Mouse (Mus musculus): ENCODE data around the gene M6pr.
A peak's percentile ranks its signal among the peaks of the same experiment; 100 is the strongest.

M6pr gene

DNA sequence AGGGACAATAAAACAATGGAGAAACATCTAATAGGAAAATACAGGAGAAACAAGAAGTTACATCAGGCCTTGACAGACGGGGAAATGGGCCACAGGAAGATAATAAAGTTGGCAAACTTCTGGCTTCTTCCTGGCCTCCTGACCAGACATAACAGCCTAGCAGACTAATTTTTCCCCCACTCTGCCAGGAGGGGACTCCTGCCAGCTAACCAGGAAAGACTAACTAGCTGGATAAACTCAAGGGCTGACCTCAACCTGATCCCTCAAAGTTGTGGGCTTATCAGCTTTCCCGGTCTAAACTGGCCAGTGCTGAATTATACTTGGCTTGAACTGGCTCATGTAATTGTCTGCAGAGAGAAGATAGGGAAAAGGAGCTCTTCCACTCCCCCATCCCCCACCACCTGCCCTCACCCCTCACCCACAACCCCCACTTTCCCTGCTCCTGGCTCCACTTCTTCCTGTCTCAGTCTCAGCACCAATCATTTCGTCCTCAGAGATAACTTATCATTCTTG is 8.8 kb upstream of the M6pr start:
- no peak for DNase-seq

DNA sequence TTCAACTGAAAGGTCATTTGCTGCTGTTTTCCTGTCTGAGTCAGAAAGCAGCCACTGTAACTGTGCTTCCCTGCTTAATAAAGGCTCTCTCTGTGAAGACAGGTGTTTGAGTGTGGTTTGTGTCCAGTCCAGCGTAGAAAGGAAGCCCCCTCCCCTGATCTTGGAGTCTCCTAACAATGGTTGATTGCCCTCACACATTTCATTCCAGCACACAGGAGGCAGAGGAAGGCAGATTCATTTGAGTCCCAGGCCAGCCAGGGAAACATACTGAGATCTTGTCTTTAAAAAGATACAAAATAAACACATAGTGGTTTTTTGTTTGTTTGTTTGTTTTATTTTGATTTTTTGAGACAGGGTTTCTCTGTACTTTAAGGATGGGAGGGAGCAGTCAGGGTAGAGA is 6.4 kb upstream of the M6pr start:
- DNase-seq, result no peak

DNA sequence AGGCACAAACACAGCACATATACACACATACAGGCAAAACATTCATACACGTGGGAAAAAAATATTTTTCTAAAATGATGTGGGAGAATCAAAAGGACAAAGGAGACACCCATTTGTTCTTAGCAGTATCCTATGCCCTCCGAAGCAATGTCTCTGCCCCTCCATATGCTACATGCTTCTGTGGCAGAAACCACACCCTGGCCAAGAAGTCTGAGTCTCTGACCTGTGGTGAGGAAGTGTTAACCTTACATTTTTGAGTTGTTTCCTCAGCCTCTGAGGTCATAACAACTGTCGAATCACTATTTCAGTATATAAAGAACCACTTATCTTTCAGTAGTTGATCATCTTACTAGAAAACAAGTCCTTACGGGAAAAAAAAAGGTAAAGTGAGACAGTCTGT is 5.9 kb upstream of the M6pr start:
- no peak for DNase-seq

DNA sequence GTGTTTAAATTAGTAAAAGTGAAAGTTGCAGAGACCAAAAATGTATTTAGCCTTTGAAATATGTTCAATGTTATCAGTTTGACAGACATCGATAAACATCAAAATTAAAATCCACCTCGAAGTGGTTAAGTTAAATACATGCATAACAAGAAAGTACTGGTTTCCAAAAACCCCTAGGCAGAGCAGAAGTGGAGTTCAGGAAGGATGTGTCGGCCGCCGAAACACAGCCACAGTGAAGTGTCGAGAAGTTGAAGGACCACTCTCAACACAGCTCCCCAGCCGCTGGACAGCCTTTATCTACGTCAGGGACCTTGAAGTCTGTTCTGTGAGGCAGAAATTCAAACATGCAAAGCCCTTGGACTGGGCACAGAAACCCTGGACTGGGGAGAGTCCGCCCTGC is 5.0 kb upstream of the M6pr start:
- no peak for DNase-seq

DNA sequence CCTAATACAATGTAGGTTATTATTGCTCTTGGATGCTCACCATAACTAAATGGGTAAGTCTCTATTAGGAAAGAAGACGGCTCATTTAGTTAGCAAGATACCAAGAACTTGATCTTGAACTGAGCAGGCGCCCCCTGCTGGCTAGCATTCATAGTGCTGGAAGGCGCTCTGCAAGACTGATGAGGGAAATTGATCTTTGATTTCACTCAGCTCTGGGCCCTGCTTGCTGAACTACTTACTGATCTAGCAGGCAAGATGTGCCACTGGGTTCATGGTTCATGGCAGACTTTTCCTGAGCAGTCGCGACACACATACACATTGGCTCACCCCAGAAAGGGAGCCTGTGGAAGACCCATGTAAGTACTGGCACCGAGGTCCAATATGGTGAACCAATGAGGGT is 4.2 kb upstream of the M6pr start:
- DNase-seq, result peak; percentile 80

DNA sequence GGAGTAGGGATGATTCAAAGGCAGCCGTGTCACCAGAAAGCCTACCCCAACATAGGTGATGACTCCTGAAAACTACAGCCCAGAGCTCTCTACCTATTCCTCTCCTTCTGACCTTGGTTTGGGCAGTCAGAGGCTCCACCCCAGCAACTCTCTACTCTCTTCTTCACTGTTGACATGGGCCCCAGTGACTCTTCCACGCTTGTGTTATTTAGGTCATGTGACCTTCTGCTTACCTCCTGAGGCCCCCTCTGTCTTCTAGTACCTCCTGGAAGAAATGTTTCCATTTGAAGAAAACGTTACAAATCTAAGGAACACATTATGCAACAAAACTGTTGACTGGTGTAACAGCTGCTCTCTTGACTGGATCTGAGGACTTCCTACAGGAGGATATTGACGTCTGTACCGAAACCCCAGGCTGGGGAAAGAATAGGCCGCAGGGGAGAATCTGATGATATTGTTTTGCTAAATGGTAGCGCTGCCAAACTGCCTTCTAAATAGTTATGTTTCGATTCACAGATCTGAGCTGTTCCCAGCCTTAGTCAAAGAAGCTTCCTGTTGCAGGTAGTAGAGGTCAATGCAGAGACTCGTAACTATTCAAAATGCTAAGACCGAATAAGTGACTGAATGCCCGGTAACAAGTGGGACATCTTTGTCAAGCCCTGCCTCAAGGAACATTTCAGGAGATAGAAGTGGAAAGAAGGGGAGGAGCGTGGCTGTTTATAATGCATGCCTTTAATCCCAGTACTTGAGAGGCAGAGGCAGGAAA is 3.5 kb upstream of the M6pr start:
- DNase-seq, result no peak

DNA sequence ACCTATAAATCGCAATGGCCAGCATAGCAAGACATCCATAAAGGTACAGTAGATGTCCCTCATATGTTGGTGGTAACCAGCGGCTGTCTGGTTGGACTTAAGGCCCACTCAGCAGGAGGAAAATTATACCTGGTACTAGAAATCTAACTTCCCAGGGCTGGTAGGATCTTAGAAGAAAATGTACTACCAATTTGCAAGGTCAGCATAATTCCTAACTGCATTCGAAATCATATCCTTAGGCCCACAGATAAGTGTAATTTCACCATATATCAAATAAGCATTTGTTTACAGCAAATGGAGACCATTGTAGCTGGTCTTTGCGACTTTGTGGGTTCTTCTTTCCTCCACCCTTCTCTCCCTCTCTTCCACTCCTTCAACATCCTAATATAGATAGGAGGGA is 1.8 kb upstream of the M6pr start:
- DNase-seq, result no peak

DNA sequence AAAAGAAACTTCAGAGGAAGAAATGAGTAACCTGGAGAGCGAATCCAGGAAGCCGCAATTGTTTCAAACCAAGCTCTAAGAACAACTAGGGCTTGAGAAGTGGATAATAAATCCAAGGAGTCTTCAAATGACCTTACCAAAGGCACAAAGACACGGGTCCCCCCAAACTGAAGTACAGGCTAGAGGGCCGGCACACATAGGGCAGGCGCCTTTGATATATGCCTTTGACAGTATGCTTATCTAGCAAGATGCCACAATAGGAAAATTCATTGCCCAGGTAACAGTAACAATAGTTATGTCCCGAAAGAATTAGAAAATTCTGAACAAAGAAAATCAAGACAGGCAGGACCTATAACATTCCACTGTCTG is 400 bp upstream of the M6pr start:
- no peak for DNase-seq

DNA sequence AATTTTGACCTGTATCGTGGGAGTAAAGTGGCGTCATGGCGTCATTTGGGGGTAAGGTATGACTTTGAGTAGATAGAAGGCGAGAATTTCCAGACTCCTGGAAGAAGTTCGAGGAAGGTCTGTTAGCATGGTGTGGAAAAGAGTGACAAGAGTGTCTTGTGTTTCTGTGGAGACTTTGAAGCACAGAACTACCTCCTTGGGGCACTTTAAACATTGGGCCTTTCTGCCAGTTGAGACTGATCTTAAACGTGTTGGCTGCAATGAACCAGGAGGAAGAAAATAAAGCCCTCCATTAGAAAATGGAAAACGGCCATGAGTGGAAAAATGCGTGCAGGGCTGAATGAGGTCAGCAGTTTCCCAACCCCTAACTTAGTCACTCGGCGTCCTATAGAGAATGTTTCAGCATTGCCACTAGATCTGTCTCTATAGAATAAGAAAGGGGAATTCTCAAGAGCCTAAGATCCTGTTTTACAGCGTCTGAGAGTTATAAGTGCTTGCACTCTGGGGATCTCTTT is 983 bp downstream of the M6pr start:
- DNase-seq, result no peak

DNA sequence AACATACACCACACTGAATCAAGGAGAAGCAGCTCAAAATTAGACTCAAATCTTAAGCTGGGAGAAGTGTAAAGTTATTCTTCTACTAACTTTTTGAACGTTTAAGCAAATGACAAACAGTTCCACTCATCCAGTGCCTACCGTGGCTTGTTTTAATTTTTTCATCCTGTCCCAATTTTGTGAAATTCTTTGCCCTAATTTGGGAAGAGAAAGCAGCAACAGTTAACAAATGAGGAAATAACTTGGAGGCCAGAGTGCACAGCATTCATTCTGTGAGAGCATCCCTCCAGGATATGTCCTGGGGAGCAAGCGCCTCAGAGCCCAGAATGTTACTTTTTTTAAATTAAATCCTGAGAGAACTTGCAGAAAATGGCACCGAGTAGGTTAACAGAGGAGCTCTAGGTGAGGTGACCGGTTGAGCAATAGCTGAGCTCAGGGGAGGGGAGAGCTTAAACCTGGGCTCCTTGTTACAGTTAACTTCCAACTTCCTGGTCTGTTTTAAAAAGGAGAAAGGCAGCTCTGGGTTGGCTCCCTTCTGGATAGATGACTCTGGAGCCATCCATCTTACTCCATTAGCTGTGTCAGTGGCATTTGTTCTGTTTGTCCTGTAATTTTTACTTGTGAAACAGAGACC is 1.8 kb downstream of the M6pr start:
- DNase-seq, result no peak

DNA sequence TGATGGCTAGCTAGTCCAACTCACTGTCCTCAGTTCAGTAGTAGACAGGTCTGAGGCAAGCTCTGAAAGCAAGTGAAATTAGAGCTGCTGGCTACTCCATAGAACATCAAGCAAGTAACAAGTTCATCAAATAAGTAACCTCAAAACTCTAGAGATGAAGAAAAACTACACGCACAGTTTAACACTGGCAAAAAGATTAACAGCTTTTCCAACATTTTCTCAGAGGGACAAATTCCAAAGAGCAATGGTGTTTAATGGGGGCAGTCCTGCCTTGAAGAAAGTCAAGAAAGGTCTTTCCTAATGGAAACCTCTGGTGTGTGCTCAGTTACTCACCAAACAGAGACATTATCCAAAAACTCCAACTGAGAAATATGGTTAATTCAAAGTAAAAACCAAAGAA is 10.2 kb downstream of the M6pr start:
- no peak for DNase-seq

DNA sequence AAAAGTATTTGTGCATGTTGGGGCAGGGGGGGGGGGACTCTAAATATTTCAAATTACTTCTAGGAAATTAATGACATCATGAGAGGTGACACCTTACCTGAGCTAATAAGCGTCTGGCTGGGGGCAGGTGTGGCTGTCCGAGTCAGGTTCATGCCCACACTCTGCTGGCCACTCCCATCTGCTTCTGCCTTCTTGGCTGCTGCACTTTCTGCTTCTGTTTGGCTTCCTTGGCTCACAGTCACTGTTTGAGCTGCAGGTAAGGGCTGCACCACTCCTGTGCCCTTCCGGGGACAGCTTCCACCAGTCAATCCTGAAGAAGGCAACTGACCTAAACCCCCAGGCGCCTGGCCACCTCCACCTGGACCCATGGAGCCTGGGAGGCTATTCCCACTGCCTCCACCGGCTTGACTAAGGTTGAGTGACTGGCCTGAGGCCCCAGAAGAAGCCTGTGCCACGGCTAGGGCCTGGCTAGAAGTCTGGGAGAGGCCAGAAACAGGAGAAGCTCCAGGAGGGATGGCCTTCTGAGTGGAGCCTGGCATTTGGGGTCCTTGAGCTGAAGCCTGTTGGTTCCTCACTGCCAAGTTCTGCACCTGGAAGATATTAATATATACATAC is 16.9 kb downstream of the M6pr start:
- DNase-seq, result peak; percentile 26

DNA sequence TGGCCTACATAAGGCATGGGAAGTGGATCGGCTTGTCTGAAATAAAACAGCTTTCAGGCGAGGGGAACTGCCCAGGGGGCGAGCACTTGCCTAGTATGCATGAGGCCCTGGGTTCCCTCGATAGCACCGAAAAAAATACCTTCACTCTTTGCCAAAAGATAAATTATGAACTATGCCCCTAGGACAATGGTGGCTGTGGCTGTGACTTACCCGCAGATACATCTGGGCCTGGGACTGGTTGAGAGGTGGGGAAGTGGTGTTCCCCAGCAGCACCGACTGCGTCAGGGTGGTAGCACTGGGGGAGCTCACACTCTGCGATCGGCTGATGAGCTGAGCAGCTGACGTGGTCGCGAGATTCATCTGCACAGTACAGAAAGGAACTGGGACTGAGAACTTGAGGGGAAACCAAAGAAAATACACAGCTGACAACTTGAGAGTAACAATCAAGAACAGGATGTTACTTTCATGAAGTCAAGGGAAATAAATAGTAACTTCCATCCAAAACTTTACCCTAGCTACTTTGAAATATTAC is 24.6 kb downstream of the M6pr start:
- no peak for DNase-seq

DNA sequence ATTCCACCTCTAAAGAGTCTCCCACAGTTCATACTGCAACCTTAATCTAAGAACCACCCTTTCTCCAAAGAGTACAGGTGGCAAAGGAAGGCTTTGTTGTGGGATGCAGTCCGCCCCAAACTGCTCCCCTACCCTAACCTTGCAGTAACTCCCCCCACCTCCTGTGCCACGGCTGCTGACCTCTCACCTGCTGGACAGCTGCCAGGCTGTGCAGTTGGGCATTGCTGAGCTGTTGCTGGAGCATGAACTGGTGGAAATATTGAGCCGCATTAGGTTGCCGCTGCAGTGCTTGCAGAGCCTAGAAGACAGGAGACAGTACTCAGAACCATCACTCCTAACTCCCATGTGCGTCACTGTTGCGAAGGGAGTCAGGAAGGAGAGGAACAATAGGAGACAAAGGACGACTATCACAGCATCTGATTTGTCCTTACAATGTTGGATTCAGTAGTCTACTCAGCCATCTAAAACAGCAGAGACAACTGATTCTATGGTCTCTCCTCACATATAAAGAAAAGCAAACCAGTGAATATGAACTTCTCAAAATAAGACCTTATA is 26.3 kb downstream of the M6pr start:
- DNase-seq, result peak; percentile 27

DNA sequence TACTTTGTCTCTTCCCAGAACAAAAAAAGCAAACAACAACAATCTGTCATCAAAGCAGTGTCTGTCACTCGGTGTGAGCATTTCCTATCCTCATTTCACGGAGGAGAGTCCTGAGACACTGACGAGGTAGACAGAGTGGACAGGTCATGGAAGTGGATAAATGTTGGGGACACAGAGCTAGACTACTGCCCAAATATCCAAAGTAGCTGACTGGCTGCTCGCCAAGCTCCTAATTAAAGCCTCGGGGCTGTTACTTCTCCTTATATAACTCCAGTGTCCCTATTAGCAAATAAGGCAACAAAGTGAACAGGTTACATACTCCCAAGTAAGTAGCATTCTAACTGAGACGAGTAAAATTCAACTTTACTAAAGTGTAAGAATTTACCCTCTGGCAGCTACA is 29.0 kb downstream of the M6pr start:
- no peak for DNase-seq

DNA sequence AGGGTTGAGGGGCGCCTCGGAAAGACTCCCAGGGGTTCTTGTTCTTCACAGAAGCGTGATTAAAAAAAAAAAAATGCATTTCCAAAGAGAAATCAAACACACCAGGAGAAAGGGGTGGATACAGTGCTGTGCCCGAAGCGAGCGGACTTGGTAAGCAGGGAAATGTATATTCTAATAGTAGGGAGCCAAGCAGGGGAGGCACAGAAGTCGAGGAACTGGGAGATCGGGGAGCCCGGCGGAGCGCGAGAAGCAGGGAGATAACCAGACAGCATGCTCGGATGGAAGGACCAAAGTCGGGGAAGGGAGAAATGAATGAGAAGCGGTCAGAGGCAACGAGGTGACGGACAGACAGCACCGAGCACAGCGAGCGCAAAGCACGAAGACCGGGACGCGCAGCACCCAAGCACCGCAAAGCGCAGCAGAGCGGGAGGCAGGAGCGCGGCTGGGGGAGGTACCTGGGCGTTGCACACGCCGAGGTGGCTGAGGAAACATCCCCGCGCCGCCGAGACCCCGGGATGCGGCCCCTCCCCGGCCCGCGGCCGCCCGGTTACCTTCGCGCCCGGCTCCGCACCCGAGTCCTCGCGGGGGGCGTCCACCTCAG is 30.6 kb downstream of the M6pr start:
- DNase-seq, result peak; percentile 80

DNA sequence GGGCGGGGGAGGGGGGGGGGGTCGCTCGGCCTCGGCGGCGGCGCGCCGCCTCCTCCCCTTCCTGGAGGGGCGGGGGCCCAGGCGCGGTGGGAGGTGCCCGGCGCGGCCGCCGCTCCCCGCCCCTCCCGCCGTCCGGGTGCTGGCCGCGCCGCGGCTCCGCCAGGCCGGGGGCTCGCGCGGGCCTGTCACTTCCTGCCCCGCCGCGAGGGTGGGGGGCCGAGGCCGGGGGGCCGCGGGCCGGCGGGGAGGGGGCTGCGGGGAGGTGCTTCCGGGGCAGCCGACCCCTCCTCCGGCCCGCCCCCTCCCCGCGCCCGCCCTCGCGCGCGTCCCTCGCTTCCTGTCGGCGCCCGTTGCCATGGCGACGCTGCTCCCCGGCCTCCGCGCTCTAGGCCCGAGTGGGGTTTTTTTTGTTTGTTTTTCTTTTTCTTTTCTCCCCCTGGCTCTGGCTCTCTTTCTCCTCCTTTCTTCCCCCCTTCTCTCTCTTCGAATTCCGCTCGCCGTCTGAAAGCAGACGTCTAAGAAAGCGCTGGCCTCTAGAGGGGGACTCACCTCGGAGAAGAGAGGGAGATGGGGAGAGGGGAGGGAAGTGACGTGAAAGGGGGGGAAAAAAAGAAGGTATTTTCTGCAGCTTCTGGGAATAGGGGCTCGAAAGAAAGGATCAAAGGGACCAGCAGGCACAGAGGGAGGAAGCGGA is 31.3 kb downstream of the M6pr start:
- peak; percentile 85 for DNase-seq

DNA sequence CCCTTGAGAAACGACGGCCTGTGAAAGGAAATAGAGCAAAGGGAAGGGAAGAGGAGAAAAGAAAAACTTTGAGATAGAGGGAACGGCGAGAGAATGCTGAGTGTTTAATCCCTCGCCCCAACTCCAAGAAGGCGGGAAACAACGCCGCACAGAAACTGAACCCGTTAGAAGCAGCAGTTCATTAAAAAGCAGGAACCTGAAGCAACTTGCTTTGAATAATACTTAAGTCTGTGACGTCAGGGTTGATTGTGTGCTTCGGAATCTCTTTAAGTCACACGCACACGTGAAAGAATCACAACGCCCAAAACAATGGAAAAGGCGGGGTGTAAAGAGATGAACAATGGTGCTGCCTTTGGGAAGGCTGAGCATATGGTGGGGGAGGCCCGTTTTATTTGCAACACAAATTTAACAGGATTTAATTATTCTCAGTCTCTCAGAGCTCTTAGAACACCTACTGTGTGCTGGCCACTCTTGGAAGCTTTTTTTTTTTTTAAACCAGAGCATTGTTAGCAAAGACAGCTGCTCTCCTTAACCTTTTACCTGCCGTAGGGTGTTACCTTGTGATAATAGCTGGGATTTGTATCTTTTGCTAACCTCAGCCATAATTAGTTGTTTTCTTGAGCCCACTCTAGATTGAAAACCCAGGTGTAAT is 32.0 kb downstream of the M6pr start, which contains the start of gene Phc1:
Phc1 (minus strand) TSS at position 213 of the 652 bp plus-strand sequence.
- DNase-seq, result no peak

DNA sequence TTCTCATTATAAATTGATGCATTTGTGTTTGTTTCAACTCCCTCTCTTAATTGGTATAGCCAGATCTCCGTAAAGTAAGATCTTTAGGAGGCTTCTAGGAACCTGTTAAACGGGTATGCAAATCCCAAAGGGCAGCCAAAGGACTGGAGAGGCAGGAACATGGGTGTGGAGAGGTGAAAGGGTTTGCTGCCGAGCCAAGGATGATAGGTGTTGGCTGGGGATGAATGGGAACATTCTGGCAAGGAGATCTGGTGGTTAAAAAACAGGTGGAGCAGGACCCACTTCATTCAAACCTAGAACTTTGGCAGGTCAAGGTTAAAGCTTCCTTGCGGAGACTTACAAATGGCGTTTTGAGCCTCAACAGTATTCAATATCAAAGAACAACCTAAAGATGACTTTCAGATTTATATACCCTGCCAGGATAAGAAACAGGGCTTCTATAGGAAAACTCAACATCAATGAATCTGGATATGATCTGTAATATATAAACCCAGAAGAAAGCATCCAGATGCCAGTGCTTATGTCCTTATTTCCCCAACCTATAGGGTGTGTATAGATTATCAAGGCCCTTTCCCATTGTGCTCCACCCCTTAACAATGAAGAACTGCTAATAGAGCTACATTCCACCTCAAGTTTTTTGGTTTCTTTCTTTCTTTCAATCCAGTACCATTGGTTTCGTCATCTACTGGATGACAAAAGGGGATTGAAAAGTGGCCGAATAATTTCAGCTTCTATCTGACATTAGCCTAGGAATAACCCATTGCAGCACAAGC is 32.7 kb downstream of the M6pr start:
- DNase-seq, result no peak

DNA sequence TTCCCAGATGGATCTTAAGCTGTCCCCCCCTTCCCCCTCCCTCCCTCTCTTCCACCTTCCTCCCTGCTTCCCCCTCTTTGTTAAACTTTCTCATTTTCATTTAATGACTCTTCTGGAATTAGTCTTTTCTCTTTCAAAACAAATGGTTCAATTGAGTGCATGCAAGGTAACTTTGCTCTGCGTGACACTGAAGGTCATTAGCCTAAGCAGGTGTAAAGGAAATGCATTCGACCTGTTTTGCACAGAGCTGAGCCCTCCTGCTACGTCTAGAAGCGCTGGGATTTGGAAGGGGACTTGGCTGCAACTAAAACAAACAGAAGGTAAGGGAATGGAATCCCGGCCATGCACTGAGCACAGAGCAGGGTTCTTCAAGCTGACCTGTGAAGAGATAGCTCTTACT is 33.6 kb downstream of the M6pr start:
- no peak for DNase-seq

DNA sequence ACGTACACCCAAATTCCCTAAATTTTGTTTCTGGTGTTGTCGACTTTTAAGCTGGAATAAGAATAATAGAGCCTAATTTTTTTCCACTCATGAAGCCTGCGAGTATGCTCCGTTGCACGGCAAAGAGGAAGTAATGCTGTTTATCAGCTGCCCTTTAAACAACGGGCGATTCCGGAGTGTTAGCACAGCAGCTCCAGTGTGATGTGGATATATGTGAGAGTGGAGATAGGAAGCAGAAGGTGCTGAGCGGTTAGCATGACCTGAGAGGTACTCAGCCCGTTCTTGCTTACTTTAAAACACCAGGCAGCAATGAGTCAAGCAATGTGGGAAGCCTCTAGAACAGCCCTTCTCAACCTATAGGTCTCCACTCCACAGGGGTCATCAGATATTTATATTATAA is 35.2 kb downstream of the M6pr start:
- DNase-seq, result no peak
